Mouse (Mus musculus): Measurements from ENCODE around the gene Tbck.

Tbck gene

GRCm38 (mm10) chr3:132756274-132756673 lies 72.3 kb downstream of the Tbck start:
- DNase-seq (ENCODE audit: low spot score in 2 of 2): no peak

- DNase-seq (ENCODE audit: low spot score in 2 of 2): no peak
These were observed 82.2 kb downstream of the Tbck start for GRCm38 (mm10) chr3:132766033-132766726.

GRCm38 (mm10) chr3:132772054-132772453 lies 88.1 kb downstream of the Tbck start:
- DNase-seq (ENCODE audit: low spot score in 2 of 2): no peak

GRCm38 (mm10) chr3:132776686-132777085 lies 92.7 kb downstream of the Tbck start:
- no peak for DNase-seq (ENCODE audit: low spot score in 2 of 2)

- no peak for DNase-seq (ENCODE audit: low spot score in 2 of 2)
These were observed 97.2 kb downstream of the Tbck start for GRCm38 (mm10) chr3:132781103-132781502.

- DNase-seq (ENCODE audit: low spot score in 2 of 2): no peak
These were observed 99.1 kb downstream of the Tbck start for GRCm38 (mm10) chr3:132783087-132783486.

GRCm38 (mm10) chr3:132784732-132785131 lies 100.8 kb downstream of the Tbck start:
- no peak for DNase-seq (ENCODE audit: low spot score in 2 of 2)

- no peak for DNase-seq (ENCODE audit: low spot score in 2 of 2)
These were observed 102.7 kb downstream of the Tbck start for GRCm38 (mm10) chr3:132786690-132787089.

- no peak for DNase-seq (ENCODE audit: low spot score in 2 of 2)
These were observed 103.8 kb downstream of the Tbck start for GRCm38 (mm10) chr3:132787775-132788174.

GRCm38 (mm10) chr3:132791140-132791539 lies 107.2 kb downstream of the Tbck start:
- DNase-seq (ENCODE audit: low spot score in 2 of 2): no peak

GRCm38 (mm10) chr3:132800196-132800595 lies 116.3 kb downstream of the Tbck start:
- DNase-seq (ENCODE audit: low spot score in 2 of 2): no peak

GRCm38 (mm10) chr3:132801910-132802309 lies 118.0 kb downstream of the Tbck start:
- no peak for DNase-seq (ENCODE audit: low spot score in 2 of 2)

GRCm38 (mm10) chr3:132807888-132808579 lies 124.1 kb downstream of the Tbck start:
- no peak for DNase-seq (ENCODE audit: low spot score in 2 of 2)

GRCm38 (mm10) chr3:132808951-132809350 lies 125.0 kb downstream of the Tbck start:
- DNase-seq (ENCODE audit: low spot score in 2 of 2): no peak

GRCm38 (mm10) chr3:132811791-132812190 lies 127.8 kb downstream of the Tbck start:
- DNase-seq (ENCODE audit: low spot score in 2 of 2): no peak

GRCm38 (mm10) chr3:132812356-132812755 lies 128.4 kb downstream of the Tbck start:
- DNase-seq (ENCODE audit: low spot score in 2 of 2): no peak

- no peak for DNase-seq (ENCODE audit: low spot score in 2 of 2)
These were observed 129.2 kb downstream of the Tbck start for GRCm38 (mm10) chr3:132813147-132813546.

GRCm38 (mm10) chr3:132813706-132814497 lies 130.0 kb downstream of the Tbck start:
- no peak for DNase-seq (ENCODE audit: low spot score in 2 of 2)

- DNase-seq (ENCODE audit: low spot score in 2 of 2): no peak
These were observed 131.0 kb downstream of the Tbck start for GRCm38 (mm10) chr3:132814791-132815496.

- no peak for DNase-seq (ENCODE audit: low spot score in 2 of 2)
These were observed 131.8 kb downstream of the Tbck start for GRCm38 (mm10) chr3:132815497-132816326.

- no peak for DNase-seq (ENCODE audit: low spot score in 2 of 2)
These were observed 135.5 kb downstream of the Tbck start for GRCm38 (mm10) chr3:132819408-132819807.
